Mouse (Mus musculus) urinary bladder, postnatal 4 days (tissue): ENCODE measurements around the gene Ramp2.
A peak's percentile ranks its signal among the peaks of the same experiment; 100 is the strongest.

Experiments used
- DNase-seq, 2 experiments: peaks; one replicate each; pipeline ENCODE4 v3.0.0; 2021 to 2022; ENCODE audit warnings: low spot score in 2 of 2

Gene Ramp2

DNA sequence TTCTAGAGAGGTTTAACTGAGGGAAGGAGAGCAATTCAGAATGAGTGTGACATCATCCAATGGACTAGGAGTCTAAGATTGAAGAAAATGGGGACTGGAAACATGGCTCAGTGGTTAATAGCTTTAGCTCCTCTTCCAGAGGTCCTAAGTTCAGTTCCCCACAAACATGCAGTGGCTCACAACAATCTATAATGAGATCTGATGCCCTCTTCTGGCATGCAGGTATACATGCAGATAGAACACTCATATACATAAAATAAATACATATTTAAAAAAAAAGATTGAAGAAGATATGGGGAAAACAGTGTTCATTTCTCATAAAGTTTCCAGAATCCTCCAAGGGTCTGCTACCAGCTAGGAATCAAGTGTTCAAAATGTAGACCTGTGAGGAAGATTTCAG is 10.4 kb upstream of the Ramp2 start:
- DNase-seq = no peak

- DNase-seq = no peak
These were observed 9.0 kb upstream of the Ramp2 start for GRCm38 (mm10) chr11:101236782-101237181.

GRCm38 (mm10) chr11:101238071-101238647 is 7.7 kb upstream of the Ramp2 start:
- DNase-seq = no peak

DNA sequence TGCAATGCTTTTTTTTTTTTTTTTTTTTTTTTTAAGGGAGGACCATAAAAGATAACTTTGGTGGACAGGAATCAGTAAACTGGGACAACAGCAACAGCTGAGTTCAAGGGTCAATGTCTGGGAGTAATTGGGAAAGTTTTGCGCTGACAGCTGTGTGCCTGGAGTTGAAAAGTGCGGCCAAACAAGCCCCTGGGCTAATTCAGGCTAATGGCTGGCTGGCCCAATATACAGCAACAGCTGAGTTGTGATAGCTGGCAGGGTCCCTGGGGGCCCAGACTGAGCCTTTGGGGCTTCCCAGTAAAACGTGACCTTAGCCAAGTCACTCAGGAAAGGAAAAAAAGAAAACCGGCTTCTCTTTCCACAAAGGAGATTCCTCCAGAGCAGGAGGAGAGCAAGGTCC is 757 bp upstream of the Ramp2 start:
- no peak for DNase-seq

- no peak for DNase-seq
These were observed 829 bp downstream of the Ramp2 start for GRCm38 (mm10) chr11:101246702-101247012.

- no peak for DNase-seq
These were observed 1.7 kb downstream of the Ramp2 start for GRCm38 (mm10) chr11:101247521-101248030.

DNA sequence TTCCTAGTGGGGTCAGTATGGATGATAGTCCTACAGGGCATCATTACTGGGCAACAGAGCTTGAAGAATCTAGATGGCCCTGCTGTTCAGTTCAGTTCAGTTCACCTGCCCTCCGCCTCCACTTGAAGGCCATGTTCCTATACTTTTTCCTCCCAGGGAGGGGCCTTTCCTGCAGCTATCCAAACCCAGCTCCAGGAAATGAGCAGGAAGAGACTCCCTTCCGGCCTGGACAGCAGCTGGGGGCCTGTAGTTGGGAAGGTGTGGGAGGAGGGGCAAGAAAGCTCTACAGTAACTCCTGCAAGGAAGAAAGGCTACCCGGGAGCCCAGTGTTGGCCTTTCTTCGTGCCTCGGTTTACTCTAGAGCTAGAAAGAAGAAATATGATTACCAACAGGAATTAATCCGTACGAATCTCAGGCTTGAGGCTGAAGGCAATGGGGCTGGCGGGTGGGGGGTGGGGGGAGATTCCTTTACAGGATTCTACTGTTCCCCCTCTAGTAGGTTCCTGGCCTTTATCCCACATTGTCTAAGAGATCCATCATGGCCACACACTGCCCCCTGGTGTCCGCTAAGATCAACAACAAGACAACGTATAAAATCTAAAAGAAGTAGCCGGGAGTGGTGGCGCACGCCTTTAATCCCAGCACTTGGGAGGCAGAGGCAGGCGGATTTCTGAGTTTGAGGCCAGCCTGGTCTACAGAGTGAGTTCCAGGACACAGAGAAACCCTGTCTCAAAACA is 2.6 kb downstream of the Ramp2 start:
- no peak for DNase-seq

GRCm38 (mm10) chr11:101251031-101251430 is 5.2 kb downstream of the Ramp2 start:
- no peak for DNase-seq

GRCm38 (mm10) chr11:101252941-101253340 is 7.1 kb downstream of the Ramp2 start:
- DNase-seq = no peak

- peak; percentile 77 to 86 for DNase-seq
These were observed 8.0 kb downstream of the Ramp2 start, which contains the start of gene Vps25 for GRCm38 (mm10) chr11:101253613-101254389. Vps25 (plus strand) TSS chr11:101253707.

DNA sequence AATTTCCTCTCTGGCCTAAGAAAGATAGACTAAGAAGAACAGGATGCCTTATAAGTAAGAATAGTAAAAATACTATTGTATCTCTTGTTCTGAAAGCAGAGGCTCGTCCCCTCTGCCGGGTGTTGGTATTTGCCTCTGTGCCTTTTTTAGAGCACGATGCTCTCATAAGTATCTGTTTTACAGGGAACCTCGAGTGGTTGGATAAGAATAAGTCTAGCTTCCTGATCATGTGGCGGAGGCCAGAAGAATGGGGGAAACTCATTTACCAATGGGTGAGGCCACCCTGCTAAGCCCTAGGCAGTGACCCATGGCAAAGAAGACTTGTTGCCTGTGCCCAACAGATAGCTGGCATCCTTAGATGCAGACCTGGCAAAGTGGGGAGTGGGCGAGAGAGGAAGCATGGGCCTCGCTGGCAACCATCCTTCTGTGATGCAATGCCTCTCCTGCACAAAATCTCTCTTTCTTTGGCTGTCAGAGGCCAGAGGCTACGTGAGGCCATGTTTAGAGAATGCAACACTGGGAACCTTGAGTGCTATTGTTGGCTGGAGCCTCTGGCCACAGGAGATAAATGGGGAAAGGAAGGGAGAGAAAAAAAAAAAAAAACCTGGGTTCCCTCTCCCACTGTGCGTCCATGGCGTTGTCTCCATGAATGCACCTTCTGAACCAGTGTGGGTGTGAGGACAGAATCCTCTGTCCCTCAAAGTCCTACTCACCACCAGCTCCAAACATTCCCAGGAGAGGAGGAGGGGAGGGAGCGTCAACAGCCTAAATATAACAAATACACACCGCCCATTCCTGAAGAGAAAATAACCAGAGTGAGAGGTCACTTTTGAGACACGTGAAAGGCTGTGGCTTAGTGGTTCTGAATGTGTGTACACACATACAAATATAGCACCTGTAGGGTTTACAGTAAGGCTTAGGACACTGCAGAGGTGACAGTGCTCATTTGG is 10.3 kb downstream of the Ramp2 start:
- no peak for DNase-seq

GRCm38 (mm10) chr11:101259261-101259712 is 13.5 kb downstream of the Ramp2 start:
- DNase-seq = peak in 1 of 2 experiments; percentile 75

GRCm38 (mm10) chr11:101259948-101260825 is 14.4 kb downstream of the Ramp2 start, which contains the start of gene Wnk4:
Wnk4 (plus strand) TSS chr11:101260567.
- DNase-seq = peak in 1 of 2 experiments; percentile 70

DNA sequence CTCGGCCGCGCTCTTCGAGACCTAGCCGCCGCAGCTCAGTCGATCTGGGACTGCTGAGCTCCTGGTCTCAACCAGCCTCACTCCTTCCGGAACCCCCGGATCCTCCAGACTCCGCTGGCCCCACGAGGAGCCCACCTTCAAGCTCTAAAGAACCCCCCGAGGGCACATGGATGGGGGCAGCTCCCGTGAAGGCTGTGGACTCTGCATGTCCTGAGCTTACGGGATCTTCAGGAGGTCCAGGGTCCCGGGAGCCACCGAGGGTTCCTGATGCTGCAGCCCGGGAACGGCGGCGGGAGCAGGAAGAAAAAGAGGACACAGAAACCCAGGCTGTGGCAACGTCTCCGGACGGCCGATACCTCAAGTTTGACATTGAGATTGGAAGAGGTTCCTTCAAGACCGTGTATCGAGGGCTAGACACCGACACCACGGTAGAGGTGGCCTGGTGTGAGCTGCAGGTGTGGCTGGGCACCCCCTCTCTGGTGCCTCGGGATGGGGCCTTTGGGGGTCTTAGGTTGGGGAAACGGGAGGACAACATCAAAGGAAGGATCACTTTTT is 15.1 kb downstream of the Ramp2 start:
- DNase-seq = no peak

- DNase-seq = no peak
These were observed 16.6 kb downstream of the Ramp2 start for GRCm38 (mm10) chr11:101262272-101262967.

DNA sequence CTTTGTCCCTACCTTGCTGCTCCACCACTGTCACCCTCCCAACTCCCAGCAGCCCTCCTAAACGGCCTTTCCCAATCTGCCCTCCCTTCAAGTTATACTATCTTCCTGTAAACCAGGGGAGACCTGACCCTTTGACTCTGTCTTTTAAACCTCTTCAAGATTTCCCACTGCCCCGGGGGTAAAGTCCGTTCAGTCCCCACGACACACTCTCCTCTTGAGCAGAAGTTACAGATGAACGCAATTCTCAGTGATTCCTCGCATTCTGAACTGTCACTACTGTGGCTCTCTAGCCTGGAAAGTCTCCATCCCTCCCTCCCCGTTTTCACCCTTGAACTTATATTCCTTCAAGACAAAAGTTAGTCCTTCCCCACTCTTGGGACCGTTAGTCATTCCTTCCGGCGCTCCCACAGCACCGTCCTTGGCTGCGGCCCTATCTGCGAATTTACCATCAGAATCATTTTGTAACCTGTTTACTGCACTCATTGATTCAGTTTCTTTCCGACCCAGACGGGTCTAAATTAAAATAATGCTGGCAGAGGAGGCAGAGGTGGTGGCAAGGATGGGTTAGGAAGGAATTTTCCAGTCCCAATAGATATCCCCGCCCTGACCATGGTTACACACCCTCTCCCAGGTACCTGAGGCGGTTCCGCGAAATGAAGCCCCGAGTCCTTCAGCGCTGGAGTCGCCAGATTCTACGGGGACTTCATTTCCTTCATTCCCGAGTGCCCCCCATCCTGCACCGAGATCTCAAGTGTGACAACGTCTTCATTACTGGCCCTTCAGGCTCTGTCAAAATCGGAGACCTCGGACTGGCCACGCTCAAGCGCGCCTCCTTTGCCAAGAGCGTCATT is 17.5 kb downstream of the Ramp2 start:
- no peak for DNase-seq

DNA sequence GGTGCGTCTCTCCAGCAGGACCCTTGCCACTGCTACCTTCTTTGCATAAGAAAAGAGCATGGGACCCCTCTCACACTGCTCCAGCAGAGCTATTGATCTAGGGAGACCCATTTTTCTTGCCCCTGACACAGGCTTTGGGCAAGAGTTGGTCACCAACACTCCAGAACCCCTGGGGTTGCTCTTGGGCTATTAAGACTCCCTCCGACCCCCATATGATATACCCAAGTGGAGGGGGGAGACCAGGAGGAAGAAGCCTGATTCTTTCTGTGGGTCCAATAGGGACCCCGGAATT is 18.1 kb downstream of the Ramp2 start:
- no peak for DNase-seq

DNA sequence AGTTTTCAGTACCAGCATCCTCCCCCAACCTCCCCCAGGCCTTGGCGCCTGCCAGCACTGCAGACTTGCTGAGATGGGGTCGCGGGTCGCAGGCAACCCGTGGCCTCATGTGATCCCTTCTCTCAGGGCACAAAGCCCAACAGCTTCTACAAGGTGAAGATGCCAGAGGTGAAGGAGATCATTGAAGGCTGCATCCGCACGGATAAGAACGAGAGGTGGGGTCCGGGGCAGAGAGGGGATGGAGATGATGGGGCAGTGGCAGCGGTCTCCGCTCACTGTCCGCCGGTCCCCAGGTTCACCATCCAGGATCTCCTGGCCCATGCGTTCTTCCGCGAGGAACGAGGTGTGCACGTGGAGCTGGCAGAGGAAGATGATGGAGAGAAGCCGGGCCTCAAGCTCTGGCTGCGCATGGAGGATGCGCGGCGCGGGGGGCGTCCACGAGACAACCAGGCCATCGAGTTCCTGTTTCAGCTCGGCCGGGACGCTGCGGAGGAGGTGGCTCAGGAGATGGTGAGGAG is 19.2 kb downstream of the Ramp2 start:
- DNase-seq = no peak
